Mouse (Mus musculus) MEL (cell line): Measurements from ENCODE around the gene Ncapd2.
A peak's percentile ranks its signal among the peaks of the same experiment; 100 is the strongest.

Experiments
- CTCF ChIP-seq, 3 experiments: IDR thresholded peaks in 2 of 3; conservative IDR thresholded peaks in 1 of 3; 2 replicates each; pipeline ENCODE4 v1.5.1; 2011 to 2012; ENCODE audit warnings: low read length in 3 of 3, low read depth in 2 of 3, mild to moderate bottlenecking in 2 of 3, improper control_type of control experiment in 1 of 3, inconsistent platforms in 1 of 3, mixed read lengths in 1 of 3, moderate library complexity in 1 of 3; ENCODE audit not compliant: control insufficient read depth in 1 of 3, insufficient read depth in 1 of 3, poor library complexity in 1 of 3, severe bottlenecking in 1 of 3
- E2F4 ChIP-seq: IDR thresholded peaks from 2 replicates; pipeline ENCODE4 v1.6.1; 2011; ENCODE audit warnings: low read depth, low read length, improper control_type of control experiment, borderline replicate concordance
- EP300 ChIP-seq, 2 experiments: IDR thresholded peaks; 2 replicates each; pipeline ENCODE4 v1.6.1; 2011; ENCODE audit warnings: improper control_type of control experiment in 2 of 2, low read length in 2 of 2, low read depth in 1 of 2, mild to moderate bottlenecking in 1 of 2

DNA sequence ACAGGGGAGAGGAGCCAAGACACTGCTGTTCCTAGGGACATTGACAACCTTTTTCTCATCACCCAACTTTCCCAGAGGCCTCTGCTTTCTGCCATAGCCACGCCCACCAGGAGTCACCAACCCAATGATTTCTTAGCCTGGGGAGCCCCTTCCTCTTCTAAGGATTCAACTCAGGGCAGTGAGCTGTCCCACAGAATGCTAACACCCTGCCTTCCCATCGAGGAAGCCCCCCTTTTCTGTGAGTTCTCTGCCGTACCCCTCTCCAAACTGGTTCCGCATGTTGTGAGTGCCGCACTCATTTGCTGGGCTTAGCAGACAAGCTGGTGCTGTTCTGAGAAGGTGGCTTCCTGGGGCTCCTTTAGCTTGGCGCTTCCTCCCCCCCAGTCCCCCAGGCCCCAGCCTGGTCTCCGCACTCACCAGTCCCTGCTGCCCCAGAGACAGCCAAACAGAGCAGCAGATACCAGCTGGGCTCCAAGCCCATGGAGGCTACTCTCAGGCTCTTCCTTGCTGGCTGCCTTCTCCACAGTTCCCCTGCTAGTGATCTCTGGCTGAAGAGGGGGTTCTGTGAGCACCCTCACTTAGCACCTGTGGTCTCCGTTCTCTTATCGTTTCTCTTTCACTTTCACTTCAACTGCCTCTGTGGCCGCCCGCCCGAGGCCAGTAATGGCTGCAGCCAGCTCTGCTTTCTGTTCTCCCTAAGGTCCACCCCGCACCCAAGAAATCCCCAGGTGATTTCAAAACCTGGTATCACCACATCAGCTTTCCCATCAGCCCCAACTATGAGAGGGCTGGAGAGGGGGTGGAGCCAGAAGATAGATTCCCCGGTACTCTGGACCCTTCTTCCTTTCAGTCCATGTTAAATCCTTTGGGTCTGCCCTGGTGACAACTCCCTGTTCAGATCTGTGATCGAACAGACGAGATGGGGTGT is 39.9 kb upstream of the Ncapd2 start, which contains the start of gene Tapbpl:
- TF ChIP-seq CTCF (IDR thresholded peaks at IDR 0.05 in 2 of 3, conservative IDR thresholded peaks at IDR 0.05 in 1 of 3; ENCODE audit: control insufficient read depth in 1 of 3, insufficient read depth in 1 of 3, low read depth in 2 of 3, low read length in 3 of 3, poor library complexity in 1 of 3, severe bottlenecking in 1 of 3) (no peak), EP300 (IDR thresholded peaks at IDR 0.05; ENCODE audit: low read depth in 1 of 2, low read length in 2 of 2) (peak in 1 of 2 experiments; percentile 9; a peak in 1 of 4 replicates), E2F4 (no peak)
